Mouse (Mus musculus) spleen, postnatal 36 days (tissue): ENCODE measurements at regions not wholly inside any gene's neighbourhood (a gene's known extent, or its start where the extent isn't known, plus 50 kb on each side); places are given as distances from the start of the nearest gene placed in this dataset.
"Not testable (repeated sequence)": the region's sequence is repeated elsewhere in the genome, so short reads cannot be mapped to it uniquely, and the experiment has no call there.

ENCODE experiments used
- DNase-seq, 2 experiments: peaks; one replicate each; pipeline ENCODE4 v3.0.0; 2022; ENCODE audit warnings: low spot score in 2 of 2, mixed read lengths in 1 of 2

DNA sequence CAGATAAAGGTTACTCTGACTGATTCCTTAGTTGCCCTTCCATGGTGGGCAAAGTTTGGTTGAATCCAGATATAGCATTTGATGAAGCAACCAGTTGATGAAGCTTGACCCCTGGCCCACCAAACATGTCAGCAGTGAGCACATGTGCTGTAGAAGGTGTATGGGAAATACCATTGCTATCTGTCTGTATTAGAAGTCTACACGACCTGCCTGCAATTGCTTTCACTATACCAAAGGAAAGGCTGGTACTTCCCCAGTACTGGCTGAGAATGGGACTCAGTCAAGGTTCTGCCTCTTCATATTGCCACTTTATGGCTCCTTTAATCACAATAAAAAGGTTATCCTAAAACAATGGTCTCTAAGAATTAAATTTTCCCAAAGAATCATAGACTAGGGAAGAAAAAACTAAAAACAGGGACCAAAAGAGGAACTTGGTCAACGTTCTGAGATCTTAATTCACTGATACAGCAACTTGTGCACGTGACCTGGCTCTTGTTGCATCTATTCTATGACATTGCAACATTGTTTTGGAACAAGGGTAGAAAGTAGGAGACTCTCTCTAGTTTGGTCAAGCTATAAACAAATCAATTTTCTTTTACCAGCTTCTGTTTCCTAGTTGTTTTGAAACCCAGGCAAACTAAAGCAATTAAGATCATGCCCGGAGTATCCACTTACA lies 284.0 kb downstream of the Rapgef2 start:
- DNase-seq = no peak

DNA sequence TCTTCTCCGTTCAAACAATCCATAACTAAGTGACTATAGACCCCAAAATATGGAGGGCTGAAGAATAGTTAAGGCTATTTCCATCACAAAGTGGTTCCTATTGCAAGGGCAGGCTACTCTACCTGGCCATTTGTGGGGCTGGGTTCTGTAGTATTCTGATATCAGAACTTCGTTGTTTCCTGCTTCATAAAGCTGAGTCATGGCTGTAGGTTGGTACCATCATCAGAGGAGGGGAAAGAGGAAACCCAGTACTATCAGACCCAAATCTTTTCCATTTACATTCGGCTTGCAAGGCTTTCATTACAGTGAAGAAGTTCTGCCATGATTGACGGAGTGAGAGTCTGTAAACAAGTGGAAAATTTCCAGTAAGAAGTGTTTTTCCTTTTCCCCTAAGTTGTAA lies 284.6 kb downstream of the Rapgef2 start:
- no peak for DNase-seq

DNA sequence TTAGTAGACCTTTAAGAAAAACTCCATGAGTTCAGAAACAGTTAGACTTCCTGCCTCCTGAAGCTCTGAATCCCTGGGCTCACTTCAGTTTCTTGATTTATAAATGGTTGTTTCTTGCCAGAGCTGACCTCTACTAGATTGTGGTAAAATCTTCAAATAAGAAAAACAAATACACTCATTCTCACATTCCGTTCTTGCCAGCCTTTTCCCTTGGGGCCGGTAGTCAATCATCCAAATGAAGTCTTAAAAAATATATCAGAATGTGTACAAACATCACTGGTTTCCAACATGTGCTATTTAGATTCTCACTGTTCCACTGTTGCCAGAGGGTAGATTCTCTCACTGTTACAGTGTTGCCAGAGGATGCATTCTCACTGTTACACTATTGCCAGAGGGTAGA lies 286.0 kb downstream of the Rapgef2 start:
- no peak for DNase-seq

DNA sequence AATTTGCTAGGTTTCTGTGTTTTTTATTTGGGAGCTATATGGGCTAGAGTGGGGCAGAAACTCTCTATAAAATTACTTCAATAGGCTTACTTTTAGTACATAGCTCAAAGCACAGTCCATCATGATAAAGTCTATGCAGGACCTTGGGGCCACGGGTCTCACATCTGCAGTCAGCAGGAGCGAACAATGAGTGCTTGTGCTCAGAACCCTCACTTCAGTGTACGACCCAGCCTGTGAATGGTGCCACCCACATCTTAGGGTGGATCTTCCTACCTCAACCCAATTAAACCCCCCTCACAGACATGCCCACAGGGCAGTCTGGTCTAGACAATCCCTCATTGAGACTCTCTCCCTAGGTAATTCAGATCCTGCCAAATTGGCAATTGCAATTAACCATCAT lies 286.5 kb downstream of the Rapgef2 start:
- no peak for DNase-seq

DNA sequence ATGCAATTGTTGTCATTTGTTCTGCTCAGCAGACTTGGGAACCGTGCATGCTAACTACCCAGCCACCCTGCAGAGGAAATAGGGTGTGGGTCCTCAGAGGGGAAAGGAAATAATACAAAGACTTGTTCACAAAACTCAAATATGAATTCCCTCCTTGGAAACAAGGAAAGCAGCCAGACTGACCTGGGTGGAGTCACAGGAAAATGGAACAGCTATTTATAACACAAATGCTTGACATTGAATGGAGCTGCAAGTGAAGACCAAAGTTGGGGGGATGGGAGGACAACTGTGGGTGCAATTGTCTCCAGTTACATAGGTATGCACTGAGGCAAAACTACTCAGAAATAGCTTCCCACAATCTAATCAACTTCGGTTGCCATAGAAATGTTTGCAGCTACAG lies 298.2 kb downstream of the Rapgef2 start:
- DNase-seq = no peak

DNA sequence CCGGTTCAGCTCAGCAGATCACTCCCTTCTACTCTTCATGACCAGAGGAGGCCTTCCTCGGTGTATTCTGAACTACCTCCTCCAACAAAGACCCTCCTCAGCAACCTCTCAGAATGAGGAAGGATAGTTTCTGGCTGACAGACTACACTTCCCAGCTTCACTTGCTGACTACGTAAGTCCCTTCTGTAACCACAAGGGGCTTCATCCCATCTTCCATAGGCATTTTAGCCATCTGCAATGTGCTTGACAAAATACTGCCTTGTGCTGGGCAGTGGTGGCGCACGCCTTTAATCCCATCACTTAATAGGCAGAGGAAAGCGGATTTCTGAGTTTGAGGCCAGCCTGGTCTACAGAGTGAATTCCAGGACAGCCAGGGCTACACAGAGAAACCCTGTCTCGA lies 299.6 kb downstream of the Rapgef2 start:
- no peak for DNase-seq

DNA sequence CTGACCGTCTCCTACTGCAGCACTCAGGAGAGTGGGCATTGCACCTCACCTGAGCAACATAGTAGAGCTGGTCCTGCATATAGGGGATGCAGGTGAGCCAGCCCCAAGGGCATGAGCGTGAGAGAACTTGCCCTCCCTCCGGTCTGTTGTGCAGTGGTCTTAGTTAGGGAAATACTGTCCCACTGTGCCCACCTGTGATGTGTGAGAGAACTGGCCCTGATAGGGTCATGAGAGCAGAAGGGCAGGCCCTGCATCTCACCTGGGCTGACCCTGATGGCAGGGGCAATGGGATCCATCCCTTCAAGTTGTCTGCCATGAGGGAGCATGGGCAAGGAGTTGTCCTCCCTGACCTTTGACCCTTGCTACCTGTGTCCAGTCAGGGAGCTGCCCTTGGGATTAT lies 305.3 kb downstream of the Rapgef2 start:
- no peak for DNase-seq

DNA sequence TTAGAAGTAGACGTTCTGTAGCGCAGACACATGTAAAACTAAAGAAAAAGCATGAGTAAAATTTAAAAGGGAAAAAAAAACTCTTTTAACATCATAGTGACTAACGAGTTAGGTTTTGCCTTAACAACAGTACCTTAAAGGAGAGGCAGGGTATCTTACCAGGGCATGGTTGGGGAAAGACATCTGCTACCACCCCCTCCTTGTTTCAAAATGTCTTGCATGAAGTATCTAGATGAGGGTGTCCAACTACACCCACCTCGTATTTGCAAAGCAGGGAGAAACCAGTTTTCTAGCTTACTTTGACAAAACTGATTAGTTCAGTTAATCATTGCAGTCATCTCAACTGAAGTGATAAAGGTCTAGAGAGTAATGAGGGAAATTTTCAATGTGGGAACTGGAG lies 307.5 kb downstream of the Rapgef2 start:
- DNase-seq = no peak

DNA sequence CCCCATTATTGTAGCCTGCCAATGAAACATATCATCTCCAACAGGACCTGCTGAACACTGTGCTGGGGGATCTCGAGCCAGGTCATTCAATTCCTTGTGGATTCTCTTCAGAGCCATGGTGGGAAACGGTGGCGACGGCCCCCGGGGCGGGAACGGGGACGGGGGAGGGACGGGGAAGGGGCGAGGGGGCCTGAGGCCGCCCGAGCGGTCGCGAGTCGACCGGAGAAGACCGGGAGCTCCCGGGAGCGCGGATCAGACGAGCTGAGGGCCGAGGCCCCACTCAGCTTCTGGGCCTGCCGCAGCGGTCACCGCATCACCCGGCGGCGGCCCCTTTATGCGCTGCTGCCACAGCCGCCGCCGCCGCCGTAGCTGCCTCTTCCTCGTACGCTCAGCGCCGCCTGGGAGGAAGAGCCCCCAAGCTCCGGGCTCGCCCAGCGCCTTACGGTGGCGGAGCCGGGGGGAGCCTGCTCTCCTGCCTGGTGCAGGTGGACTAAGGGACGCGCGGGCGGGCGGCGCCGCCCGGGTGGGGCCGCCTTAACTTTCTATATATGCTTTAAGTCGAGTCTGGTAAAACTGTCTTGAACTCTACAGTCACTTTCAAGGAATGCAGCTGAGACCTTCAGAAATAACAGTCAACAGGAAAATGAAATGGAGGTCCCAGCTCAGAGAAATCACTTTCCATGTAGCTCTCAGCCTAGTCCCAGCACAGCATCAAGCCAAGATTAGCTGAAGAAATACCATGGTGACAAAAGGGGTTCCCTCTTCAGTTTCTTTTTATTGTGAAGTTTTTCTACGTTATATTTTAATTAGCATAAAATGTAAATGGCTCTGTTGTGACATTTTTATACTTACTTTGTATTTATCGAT lies 319.4 kb downstream of the Rapgef2 start:
- DNase-seq = not testable (repeated sequence)

DNA sequence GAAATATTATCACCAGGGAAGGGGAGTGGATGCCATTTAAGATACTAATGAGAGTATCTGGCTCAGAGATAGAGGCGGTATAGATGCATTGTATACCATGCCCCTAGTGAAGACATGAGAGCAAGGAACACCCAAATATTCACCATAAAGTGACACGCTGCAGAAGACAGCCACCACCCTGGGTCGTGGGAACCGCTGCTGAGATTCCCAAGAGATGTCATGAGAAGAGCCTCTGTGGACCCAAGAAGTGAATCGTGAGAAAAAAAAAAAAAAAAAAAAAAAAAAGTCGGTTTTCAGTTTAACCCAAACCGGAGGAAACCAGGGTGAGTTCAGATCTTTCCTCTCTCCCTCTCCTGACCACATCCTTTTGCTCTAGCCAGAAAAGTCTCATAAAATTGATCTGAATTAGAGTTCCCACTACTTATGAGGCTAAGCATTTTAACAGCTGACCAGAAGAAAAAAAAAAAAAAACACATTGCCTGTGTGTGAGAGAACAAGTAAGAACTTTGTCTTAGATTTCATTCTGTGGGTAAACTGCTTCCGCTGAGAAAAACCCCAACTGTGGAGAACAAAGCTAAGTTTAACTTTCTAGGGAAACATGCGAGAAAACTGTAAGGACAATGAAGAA lies 322.0 kb downstream of the Rapgef2 start:
- DNase-seq = no peak

DNA sequence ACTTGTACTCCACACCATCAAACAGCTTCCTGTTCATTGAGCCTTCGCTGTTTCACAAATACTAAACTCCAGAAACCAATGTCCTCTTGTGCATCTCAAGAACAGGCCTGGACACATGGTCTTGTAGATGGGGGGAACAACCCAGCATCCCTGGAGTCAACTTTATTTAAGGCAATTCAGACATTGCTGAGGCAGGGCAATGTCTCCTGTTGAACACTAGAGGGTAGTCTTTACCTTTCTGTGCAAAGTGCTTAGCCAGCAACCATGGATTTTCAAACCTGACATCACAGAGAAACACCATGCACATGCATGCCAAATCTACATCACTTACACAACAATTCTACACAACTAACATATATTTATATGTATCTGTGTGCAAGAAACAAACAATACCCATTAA lies 327.5 kb downstream of the Rapgef2 start:
- peak; percentile 13 to 23 for DNase-seq

DNA sequence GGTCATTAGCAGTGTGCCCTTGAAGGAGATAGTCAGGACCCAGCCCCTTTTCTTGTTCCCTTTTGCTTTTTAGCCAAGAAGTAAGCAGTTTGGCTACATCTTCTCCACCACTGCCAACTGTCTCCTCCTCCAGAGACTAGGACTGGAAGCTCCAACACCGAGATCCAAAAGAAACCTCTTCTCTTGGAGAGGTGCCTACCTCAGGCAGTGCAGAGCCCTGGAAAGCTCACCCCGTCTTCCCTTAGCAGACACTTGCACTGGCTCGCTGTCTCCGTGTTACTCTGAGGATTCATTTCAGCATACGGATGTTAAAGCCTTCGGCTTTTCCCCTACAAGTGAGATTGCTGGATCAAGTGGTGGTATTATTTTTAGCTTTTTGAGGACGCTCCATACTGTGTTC lies 331.0 kb downstream of the Rapgef2 start:
- DNase-seq = no peak

DNA sequence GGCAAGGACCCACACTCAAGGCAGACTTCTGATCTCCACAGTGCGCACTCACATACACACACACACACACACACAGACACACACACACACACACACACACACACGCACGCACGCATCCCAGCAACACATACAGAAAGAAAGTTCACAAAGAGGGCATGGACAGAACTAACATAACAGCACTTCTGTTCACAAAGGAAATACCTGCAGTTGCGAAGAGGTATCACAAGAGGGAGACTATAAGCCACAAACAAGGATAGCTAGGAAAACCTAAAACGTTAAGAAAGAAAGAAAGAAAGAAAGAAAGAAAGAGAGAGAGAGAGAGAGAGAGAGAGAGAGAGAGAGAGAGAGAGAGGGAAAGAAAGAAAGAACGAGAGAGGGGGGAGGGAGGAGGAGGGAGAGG lies 336.9 kb downstream of the Rapgef2 start:
- not testable (repeated sequence) for DNase-seq

DNA sequence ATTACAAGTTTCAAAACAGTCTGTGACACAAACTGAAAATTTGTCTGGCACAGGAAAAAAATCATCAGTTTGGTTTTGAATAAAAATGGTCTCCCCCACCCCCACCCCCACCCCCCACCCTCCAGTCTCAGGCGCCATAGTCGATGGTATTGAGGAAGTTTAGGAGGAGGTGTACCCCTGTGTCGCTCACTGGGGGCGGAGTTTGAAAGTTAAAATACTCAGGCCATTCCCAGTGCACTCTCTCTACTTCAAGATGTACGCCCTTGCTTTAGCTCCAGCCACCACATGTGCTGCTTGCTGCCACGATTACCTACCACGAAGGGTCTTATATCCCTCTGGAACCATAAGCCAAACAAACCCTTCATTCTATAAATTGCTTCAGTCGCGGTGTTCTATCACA lies 337.6 kb downstream of the Rapgef2 start:
- no peak for DNase-seq

DNA sequence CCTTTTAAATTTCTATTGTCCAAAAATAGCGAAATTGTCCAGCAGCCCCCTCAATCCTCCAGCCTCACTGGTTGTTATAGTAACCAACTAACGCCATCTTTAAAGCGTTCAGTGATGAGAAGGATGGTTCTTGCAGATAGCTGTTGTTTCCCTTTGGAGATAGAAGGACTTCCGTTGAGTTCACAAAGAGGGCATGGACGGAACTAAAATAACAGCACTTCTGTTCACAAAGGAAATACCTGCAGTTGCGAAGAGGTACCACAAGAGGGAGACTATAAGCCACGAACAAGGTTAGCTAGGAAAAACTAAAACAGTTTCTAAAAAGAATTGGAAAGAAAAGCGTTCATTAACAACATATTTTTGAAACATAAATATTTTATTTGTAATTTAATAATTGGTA lies 338.1 kb downstream of the Rapgef2 start:
- DNase-seq = peak; percentile 22 to 31

DNA sequence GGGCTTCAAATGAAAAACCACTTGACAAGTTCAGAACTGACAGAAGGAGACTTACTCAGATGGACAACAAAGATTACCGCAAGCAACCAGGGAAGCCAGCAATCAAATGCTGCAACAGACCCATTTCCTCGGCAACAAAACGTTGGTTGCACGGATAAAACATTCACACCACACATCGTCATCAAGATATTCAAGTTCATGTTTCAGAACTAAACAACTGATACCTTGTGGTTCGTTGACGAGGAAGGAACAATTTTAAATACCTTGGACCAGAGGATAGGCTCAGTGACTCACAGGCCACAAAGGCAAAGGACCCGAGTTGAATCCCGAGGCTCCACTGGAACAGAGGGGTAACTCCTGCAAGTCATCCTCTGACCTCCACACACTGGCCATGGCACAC lies 339.1 kb downstream of the Rapgef2 start:
- DNase-seq = no peak

DNA sequence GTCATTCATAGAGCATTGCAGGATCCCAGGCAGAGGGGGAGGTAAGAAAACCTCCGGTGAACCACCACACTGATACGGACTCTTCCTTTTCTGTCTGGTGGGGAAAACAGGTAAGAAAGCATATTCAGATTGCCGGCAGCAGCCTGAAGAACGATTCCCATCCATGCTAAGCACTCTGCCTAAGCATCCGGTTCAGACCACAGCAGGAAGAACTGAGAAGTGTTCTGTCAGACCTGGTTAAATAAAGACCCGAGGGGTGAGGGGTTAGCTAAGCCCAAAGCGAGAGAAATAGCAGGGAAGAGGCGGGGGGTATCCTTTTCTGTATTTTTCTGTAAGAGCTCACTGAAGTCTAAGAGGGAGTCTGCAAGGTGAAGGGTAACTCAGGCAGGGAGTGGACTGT lies 342.1 kb downstream of the Rapgef2 start:
- no peak for DNase-seq

DNA sequence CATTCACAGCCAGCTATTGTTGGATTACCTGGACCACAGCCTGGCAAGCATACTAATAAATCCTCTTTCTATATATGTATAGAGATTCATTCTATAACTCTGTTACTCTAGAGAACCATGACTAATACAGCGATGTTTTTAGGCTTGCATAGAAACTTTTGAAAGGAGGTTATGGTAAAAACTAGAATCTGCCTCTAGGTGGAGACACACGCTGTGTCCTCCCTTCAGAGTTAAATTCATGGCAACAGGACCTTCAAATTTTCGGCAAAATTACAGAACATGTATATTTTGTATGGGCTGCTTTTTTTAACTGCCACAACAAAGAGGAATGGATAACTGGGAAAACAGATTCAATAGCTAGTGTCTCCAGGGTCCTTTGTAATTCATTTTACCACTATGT lies 353.3 kb downstream of the Rapgef2 start:
- DNase-seq = no peak

DNA sequence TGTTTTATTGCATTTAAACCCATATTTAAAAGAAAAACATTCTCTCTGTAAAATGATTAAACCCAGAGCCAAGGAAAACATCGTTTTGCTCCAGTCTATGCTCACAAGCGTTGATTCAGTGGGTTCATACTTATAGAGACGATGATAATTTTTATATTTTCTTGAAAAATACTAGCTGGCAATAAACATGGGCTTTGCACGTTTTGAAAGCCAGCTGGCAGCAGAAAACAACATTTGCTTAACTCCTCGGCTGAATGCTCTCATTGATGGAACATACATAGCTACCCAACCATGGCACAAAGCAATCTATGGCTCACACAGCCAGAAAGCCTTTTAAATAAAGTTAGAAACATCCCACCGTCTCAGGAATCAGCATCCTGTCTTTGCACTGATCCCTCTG lies 366.5 kb downstream of the Rapgef2 start:
- DNase-seq = no peak

DNA sequence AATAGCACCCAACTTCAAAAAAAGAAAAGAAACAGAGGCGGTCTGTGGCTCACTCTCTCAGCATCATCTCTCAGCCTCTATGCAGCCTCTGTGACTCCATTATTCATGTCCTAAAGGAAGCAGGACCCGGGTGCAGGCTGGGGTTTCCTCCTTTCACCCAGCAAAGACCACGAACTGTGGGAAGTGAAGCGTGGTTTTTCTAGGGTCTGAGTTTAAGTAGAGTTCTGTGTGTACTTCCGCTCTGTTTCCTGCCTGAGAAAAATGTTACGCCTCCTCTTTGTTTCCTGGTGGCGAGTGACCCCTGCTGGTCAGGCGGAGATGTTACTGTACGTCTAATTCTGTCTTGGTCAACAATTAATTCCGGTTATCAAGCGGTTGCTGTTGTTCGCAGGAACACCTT lies 366.9 kb downstream of the Rapgef2 start:
- DNase-seq = peak; percentile 73 to 74

DNA sequence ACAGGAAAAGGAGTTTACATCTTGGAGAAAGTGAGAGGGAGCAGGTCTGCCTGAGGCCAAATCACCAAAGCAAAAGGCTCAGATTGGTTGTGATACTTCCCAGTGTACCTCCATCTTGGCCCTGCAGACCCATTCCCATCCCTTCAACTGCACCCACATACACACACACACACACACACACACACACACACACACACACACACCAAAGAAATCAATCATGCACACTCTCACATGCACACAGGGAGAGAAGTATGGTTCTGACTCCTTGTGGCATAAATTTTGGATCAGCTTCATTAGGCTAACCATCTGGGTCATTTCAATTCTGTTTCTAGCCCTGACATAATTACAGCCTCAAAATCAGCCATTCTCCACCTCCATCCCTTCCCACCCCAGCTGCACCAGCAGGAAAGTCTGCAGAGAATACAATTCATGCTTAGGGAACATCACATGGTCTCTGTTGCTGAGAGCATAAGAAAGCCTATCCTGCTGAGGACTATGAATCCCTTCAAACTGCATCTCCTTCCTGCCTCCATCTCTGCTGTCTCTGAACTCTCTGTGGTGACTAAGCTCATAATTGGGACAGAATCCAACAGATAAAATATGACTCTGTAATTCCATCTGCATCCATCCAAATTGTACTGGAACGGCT lies 378.0 kb downstream of the Rapgef2 start:
- DNase-seq = no peak

DNA sequence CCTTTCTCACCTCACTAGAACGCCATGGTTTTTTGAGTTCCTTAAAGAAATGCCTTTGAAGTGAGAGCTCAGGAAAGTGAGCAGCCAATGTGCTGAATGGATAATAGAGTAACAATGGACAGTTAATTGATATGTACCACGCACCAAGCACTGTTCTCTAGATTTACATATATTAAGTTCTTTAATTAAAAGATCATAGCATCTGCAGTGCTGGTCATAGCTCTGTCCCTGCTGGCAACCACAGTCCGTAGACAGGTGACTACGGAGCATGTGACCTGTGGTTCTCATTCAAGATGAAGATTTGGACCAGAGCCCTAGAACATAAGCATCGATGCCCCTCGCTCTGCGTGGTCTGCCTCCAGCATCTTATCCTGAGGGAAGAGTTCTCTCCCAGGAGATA lies 378.5 kb downstream of the Rapgef2 start:
- no peak for DNase-seq
